Comparison of ENCODE assay signal across 9 mouse cellular contexts in genomic region chr2:132035470-132035835, GRCm38 (mm10). TPM values are rescaled to one million over a fixed set of nuclear protein-coding genes. Genes with fewer than 3 reads are reported as not detected.
DNase-seq lines count a peak whose midpoint lies in the region; ATAC-seq lines count a peak whose summit lies in the region.
"Had no signal": no experiment of that assay in that cellular context is flagged by ENCODE, and none has a peak within 500 bp of the region (broad histone marks: within the 10 kb centered on the region; RNA-seq: fewer than 3 reads in every experiment).

No protein-coding gene starts in this region.

- 58% methylated on average over 11 of the region's 11 CpGs for WGBS in embryonic facial prominence, embryonic 10.5 days

- no peak overlapping the region for H3K4me3 ChIP-seq in embryonic facial prominence, embryonic 10.5 days

- H3K27ac ChIP-seq in embryonic facial prominence, embryonic 10.5 days (replicated peaks), result peak overlapping the region; percentile 40

- DNase-seq in layer of hippocampus, adult 11-12 months (ENCODE audit: low spot score), result peak; percentile 44
- no peak for DNase-seq in layer of hippocampus, adult 9-11 months
- peak; percentile 30 to 53 for DNase-seq in CD8-positive naive resting alpha-beta T cell, adult 2 months (ENCODE audit: low read depth in 2 of 2, low spot score in 2 of 2)
- DNase-seq in embryonic facial prominence, embryonic 10.5 days (ENCODE audit: low spot score), result no peak
- no peak for DNase-seq in yolk sac, embryonic 10.5 days (ENCODE audit: low spot score)
- DNase-seq in neural tube, embryonic 10.5 days (ENCODE audit: extremely low spot score, low spot score), result no peak
- DNase-seq in right cerebral cortex, adult 2 months (ENCODE audit: low spot score in 2 of 2), result no peak
- DNase-seq: heart, postnatal 4 days had no signal

- H3K9me3 ChIP-seq in embryonic facial prominence, embryonic 10.5 days, result no peaks in the 10 kb centered on the region

- H3K27me3 ChIP-seq in embryonic facial prominence, embryonic 10.5 days (replicated peaks; ENCODE audit: low read depth, poor library complexity, severe bottlenecking), result peaks cover 16% of the 10 kb centered on the region

- peak; percentile 76 for ATAC-seq in neutrophil, adult 5-6 weeks (ENCODE audit: extremely low read depth, insufficient number of reproducible peaks, low FRiP score, poor library complexity, severe bottlenecking)

- peaks cover 40% of the 10 kb centered on the region for H3K4me1 ChIP-seq in embryonic facial prominence, embryonic 10.5 days

- no peaks in the 10 kb centered on the region for H3K36me3 ChIP-seq in embryonic facial prominence, embryonic 10.5 days (replicated peaks)

RNA-seq across cellular contexts. Expression of gene Rassf2, which starts 5.4 kb away (rescaled TPM):
- polyA plus RNA-seq in embryonic facial prominence, embryonic 10.5 days (2016; fragmentation: Nextera tagmentation; extraction: Ambion mirVana), result 10.6 and 14.2 TPM in 2 replicates
- 193 and 210 TPM in 2 replicates for total RNA-seq in neutrophil, adult 5-6 weeks (2017)

Comparison
In these comparisons a context has a peak if more than half of its experiments do, and no peak if none do; other contexts are left out.
1. DNase-seq: peak in layer of hippocampus, adult 11-12 months (single experiment) and CD8-positive naive resting alpha-beta T cell, adult 2 months (2 of 2); none in layer of hippocampus, adult 9-11 months (single experiment), embryonic facial prominence, embryonic 10.5 days (single experiment), yolk sac, embryonic 10.5 days (single experiment), neural tube, embryonic 10.5 days (single experiment) and right cerebral cortex, adult 2 months (0 of 2).